8 mouse cellular contexts compared by ENCODE assay signal in the genomic region with DNA sequence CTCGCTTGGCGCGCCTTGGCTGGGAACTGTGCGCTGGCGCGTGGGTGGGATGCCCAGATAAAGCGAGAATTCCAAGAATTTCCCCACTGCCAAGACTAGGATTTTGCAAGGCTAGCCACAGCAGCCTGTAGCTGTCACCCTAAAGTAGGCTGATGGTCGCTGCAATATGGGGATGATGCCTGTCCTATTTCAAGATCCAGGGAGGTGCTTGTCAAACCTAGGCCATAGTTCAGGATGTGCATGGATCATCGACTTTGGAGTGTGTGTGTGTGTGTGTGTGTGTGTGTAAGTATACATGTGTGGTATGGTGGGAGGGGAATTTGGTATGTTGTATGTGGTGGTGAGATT. TPM values are rescaled to one million over a fixed set of nuclear protein-coding genes. Genes with fewer than 3 reads are reported as not detected.
A peak's percentile ranks its signal among the peaks of the same experiment; 100 is the strongest.
DNase-seq lines count a peak whose midpoint lies in the region; ATAC-seq and TF ChIP-seq lines count a peak whose summit lies in the region.

No protein-coding gene starts in this region.

- H3K4me3 ChIP-seq in heart, embryonic 14.5 days (ENCODE audit: control insufficient read depth in 1 of 2, insufficient read depth in 1 of 2, low read depth in 1 of 2, low read length in 2 of 2), result peak overlapping the region; percentile 80 to 84
- H3K4me3 ChIP-seq in MEL (ENCODE audit: control insufficient read depth in 1 of 2, insufficient read depth in 1 of 2, low read depth in 2 of 2, low read length in 2 of 2), result peak overlapping the region; percentile 86 to 98
- peak overlapping the region; percentile 74 for H3K4me3 ChIP-seq in hindbrain, embryonic 10.5 days
- peak overlapping the region; percentile 97 for H3K4me3 ChIP-seq in megakaryocyte, embryonic 14.5 days (replicated peaks)

- 2% methylated on average over 9 of the region's 9 CpGs for WGBS in heart, embryonic 14.5 days
- 2% methylated on average over 9 of the region's 9 CpGs for WGBS in hindbrain, embryonic 10.5 days

- no peak for ATAC-seq in heart, embryonic 14.5 days (ENCODE audit: insufficient number of reproducible peaks, insufficient read depth, low FRiP score, low read depth)

- TF ChIP-seq EP300 in MEL (IDR thresholded peaks at IDR 0.05; ENCODE audit: low read depth in 1 of 2, low read length in 2 of 2), result no peak

- DNase-seq in heart, postnatal 14 days, result no peak
- no peak for DNase-seq in MEL (ENCODE audit: low read depth, low spot score)
- DNase-seq in hindbrain, embryonic 10.5 days (ENCODE audit: low spot score), result no peak
- DNase-seq in gastrocnemius, adult 18-20 months (ENCODE audit: low spot score), result no peak
- no peak for DNase-seq in spleen, adult 12 weeks (ENCODE audit: low spot score)
- no peak for DNase-seq in adrenal gland, postnatal 25 days

- peaks cover 4% of the 10 kb centered on the region for H3K79me2 ChIP-seq in MEL (ENCODE audit: control insufficient read depth, insufficient read depth, low read length, poor library complexity)

- H3K9me3 ChIP-seq in heart, embryonic 14.5 days (ENCODE audit: control insufficient read depth, low read length), result no peaks in the 10 kb centered on the region
- H3K9me3 ChIP-seq in MEL (replicated peaks; ENCODE audit: insufficient read depth, low read length), result no peaks in the 10 kb centered on the region
- no peaks in the 10 kb centered on the region for H3K9me3 ChIP-seq in hindbrain, embryonic 10.5 days
- no peaks in the 10 kb centered on the region for H3K9me3 ChIP-seq in megakaryocyte, embryonic 14.5 days

- no peaks in the 10 kb centered on the region for H3K27me3 ChIP-seq in heart, embryonic 14.5 days (ENCODE audit: control insufficient read depth, insufficient read depth, low read length)
- H3K27me3 ChIP-seq in MEL (ENCODE audit: control insufficient read depth in 1 of 2, insufficient read depth in 2 of 2, low read length in 2 of 2), result no peaks in the 10 kb centered on the region
- peaks cover 3% of the 10 kb centered on the region; the same call in 1 of the 2 replicates for H3K27me3 ChIP-seq in hindbrain, embryonic 10.5 days (ENCODE audit: insufficient read depth, poor library complexity, severe bottlenecking)
- peaks cover 5% of the 10 kb centered on the region for H3K27me3 ChIP-seq in megakaryocyte, embryonic 14.5 days (replicated peaks)

- H3K27ac ChIP-seq in heart, embryonic 14.5 days (replicated peaks in 1 of 2; ENCODE audit: control insufficient read depth in 1 of 2, insufficient read depth in 1 of 2, low read depth in 2 of 2, low read length in 2 of 2), result peak overlapping the region in 1 of 2 experiments; percentile 83; a peak in 1 of 4 replicates
- no peak overlapping the region for H3K27ac ChIP-seq in MEL (ENCODE audit: control insufficient read depth, low read depth, low read length)
- H3K27ac ChIP-seq in hindbrain, embryonic 10.5 days, result peak overlapping the region; percentile 88

- peaks cover 4 to 30% of the 10 kb centered on the region in 2 experiments for H3K4me1 ChIP-seq in heart, embryonic 14.5 days (ENCODE audit: control insufficient read depth in 2 of 2, insufficient read depth in 2 of 2, low read length in 2 of 2)
- peaks cover 36 to 42% of the 10 kb centered on the region in 2 experiments for H3K4me1 ChIP-seq in MEL (ENCODE audit: control insufficient read depth in 1 of 2, insufficient read depth in 2 of 2, low read length in 2 of 2)
- peaks cover 25% of the 10 kb centered on the region for H3K4me1 ChIP-seq in hindbrain, embryonic 10.5 days (replicated peaks)
- H3K4me1 ChIP-seq in megakaryocyte, embryonic 14.5 days, result peaks cover 61% of the 10 kb centered on the region

- peak overlapping the region; percentile 81 for H3K9ac ChIP-seq in heart, embryonic 14.5 days (ENCODE audit: low read length)
- peak overlapping the region; percentile 69 for H3K9ac ChIP-seq in MEL (ENCODE audit: control insufficient read depth, low read depth, low read length, poor library complexity, severe bottlenecking)

- intact Hi-C loops in heart, postnatal 14 days (cut with DNase I), result loop anchor here (2.0 to 5.0 kb wide), 3 partner anchors 38 to 72 kb away; partner anchors contain the start of gene Prdm15

- TF ChIP-seq POLR2A in MEL (IDR thresholded peaks at IDR 0.05; ENCODE audit: control insufficient read depth in 1 of 2, insufficient read depth in 1 of 2, low read depth in 1 of 2, low read length in 2 of 2, poor library complexity in 1 of 2), result no peak

- no peak for TF ChIP-seq RAD21 in MEL (IDR thresholded peaks at IDR 0.05; ENCODE audit: low read depth, low read length)

- peaks cover 5% of the 10 kb centered on the region; the same call in 1 of the 2 replicates for H3K36me3 ChIP-seq in heart, embryonic 14.5 days (ENCODE audit: control insufficient read depth, insufficient read depth, low read length)
- peaks cover 0 to 32% of the 10 kb centered on the region in 2 experiments; a peak in 2 of 4 replicates for H3K36me3 ChIP-seq in MEL (ENCODE audit: control insufficient read depth in 1 of 2, insufficient read depth in 2 of 2, low read length in 2 of 2)
- H3K36me3 ChIP-seq in hindbrain, embryonic 10.5 days, result no peaks in the 10 kb centered on the region
- no peaks in the 10 kb centered on the region for H3K36me3 ChIP-seq in megakaryocyte, embryonic 14.5 days (replicated peaks; ENCODE audit: low read length)

- peak overlapping the region; percentile 79 for H3K4me2 ChIP-seq in heart, embryonic 14.5 days (ENCODE audit: low read length)

- TF ChIP-seq CTCF in MEL (IDR thresholded peaks at IDR 0.05 in 2 of 3, conservative IDR thresholded peaks at IDR 0.05 in 1 of 3; ENCODE audit: control insufficient read depth in 1 of 3, insufficient read depth in 1 of 3, low read depth in 2 of 3, low read length in 3 of 3, poor library complexity in 1 of 3, severe bottlenecking in 1 of 3), result no peak

TF ChIP-seq in MEL, 35 proteins besides CTCF, POLR2A, EP300 and RAD21:
- no peak for TF ChIP-seq RCOR1 (IDR thresholded peaks at IDR 0.05; ENCODE audit: low read depth, low read length)
- no peak for TF ChIP-seq USF1 (IDR thresholded peaks at IDR 0.05; ENCODE audit: low read depth, low read length)
- TF ChIP-seq POLR2AphosphoS2 (IDR thresholded peaks at IDR 0.05; ENCODE audit: low read length), result no peak
- TF ChIP-seq ZC3H11A (IDR thresholded peaks at IDR 0.05; ENCODE audit: low read depth, low read length), result no peak
- TF ChIP-seq HCFC1 (IDR thresholded peaks at IDR 0.05; ENCODE audit: low read depth, low read length), result no peak
- no peak; the same call in 1 of the 2 replicates for TF ChIP-seq SIN3A (IDR thresholded peaks at IDR 0.05; ENCODE audit: low read length)

RNA-seq across cellular contexts. Expression of gene C2cd2, which starts 39.6 kb away (rescaled TPM):
- 16.4 and 18.9 TPM in 2 replicates for polyA plus RNA-seq in heart, embryonic 14.5 days (2014; fragmentation: Nextera tagmentation; extraction: Ambion mirVana)
- 10 to 100 TPM; 25.1 to 27.3 TPM for total RNA-seq in heart, postnatal 14 days (2021)
- 8.9 and 12.4 TPM in 2 replicates for total RNA-seq in MEL (2012; rRNA removed)
- polyA plus RNA-seq in MEL (2012; ENCODE audit: insufficient read depth in 1 of 2, insufficient read length in 2 of 2, low read depth in 1 of 2, low replicate concordance in 2 of 2, missing spikeins in 1 of 2), result 10 to 100 TPM in 1 of 2 experiments, not detected in 1; 20.7 TPM
- 13.6 and 17.0 TPM in 2 replicates for polyA plus RNA-seq in hindbrain, embryonic 10.5 days (2016; fragmentation: Nextera tagmentation; extraction: Ambion mirVana)
- 7.4 and 11.5 TPM in 2 replicates for polyA plus RNA-seq in megakaryocyte, embryonic 14.5 days (2012; ENCODE audit: insufficient read depth, low replicate concordance)
- total RNA-seq in gastrocnemius, adult 18-20 months (2021), result 100 to 1,000 TPM; 172 to 210 TPM
- total RNA-seq in adrenal gland, postnatal 25 days (2021), result 24.7 and 25.2 TPM in 2 replicates

RNA-seq across cellular contexts. Expression of gene Zbtb21, which starts 39.7 kb away (rescaled TPM):
- polyA plus RNA-seq in heart, embryonic 14.5 days (2014; fragmentation: Nextera tagmentation; extraction: Ambion mirVana), result 8.4 and 8.7 TPM in 2 replicates
- 10 to 100 TPM; 10.1 to 13.5 TPM for total RNA-seq in heart, postnatal 14 days (2021)
- total RNA-seq in MEL (2012; rRNA removed), result 7.3 and 9.4 TPM in 2 replicates
- 1 to 10 TPM in 1 of 2 experiments, not detected in 1; 9.6 TPM for polyA plus RNA-seq in MEL (2012; ENCODE audit: insufficient read depth in 1 of 2, insufficient read length in 2 of 2, low read depth in 1 of 2, low replicate concordance in 2 of 2, missing spikeins in 1 of 2)
- 13.1 and 14.0 TPM in 2 replicates for polyA plus RNA-seq in hindbrain, embryonic 10.5 days (2016; fragmentation: Nextera tagmentation; extraction: Ambion mirVana)
- 13.6 and 18.1 TPM in 2 replicates for polyA plus RNA-seq in megakaryocyte, embryonic 14.5 days (2012; ENCODE audit: insufficient read depth, low replicate concordance)
- 10 to 100 TPM in 1 of 2 experiments, 1 to 10 TPM in 1; 6.3 to 11.9 TPM for total RNA-seq in gastrocnemius, adult 18-20 months (2021)
- 35.4 and 35.6 TPM in 2 replicates for total RNA-seq in adrenal gland, postnatal 25 days (2021)
